Mouse (Mus musculus) ES-E14 (cell line): Measurements from ENCODE around the gene Napa.

Experiments
- CHD2 ChIP-seq: IDR thresholded peaks from 2 replicates; pipeline ENCODE4 v1.6.1; 2014; ENCODE audit warnings: mild to moderate bottlenecking, low read depth, low read length, inconsistent platforms
- ZC3H11A ChIP-seq: IDR thresholded peaks from 2 replicates; pipeline ENCODE4 v1.6.1; 2012; ENCODE audit warnings: low read depth, mild to moderate bottlenecking, inconsistent platforms, low read length, borderline replicate concordance
- ZNF384 ChIP-seq: IDR thresholded peaks from 2 replicates; pipeline ENCODE4 v1.6.1; 2012; ENCODE audit warnings: low read depth, low read length, inconsistent platforms

DNA sequence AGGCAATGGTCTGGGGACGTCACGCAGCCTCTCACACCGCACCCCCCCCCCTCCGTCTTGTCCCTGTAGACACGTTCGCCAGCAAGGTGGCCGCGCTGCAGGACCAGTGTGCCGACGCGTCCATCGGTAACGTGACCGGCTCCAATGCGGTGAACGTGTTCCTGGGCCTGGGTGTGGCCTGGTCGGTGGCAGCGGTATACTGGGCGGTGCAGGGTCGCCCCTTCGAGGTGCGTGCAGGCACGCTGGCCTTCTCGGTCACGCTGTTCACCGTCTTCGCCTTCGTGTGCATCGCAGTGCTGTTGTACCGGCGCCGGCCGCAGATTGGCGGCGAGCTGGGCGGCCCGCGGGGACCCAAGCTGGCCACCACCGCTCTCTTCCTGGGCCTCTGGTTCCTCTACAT is 60.5 kb downstream of the Napa start:
- TF ChIP-seq ZNF384 (no peak), ZC3H11A (no peak), CHD2 (no peak)
